Mouse (Mus musculus): Measurements from ENCODE around the gene Ssh2.

Ssh2 gene

DNA sequence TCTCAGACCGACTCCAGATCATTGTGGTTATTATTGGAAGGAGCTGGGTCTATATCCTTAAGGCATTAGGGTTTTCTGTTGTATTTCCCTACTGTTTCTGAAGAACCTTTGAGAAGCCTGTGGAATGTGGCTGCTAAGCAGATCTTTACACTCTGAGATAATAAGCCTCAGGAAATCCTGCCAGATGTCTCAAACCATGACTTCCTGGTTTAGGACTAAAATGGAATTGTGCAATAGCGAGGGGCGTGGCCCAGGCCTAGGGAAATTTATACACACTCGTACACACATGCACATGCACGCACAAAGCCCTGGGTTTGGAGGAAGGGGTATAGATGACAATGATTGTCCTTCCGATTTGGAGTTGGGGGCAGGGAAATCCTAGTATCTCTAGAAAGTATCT, 193.8 kb downstream of the Ssh2 start:
- DNase-seq (ENCODE audit: low spot score), result no peak

DNA sequence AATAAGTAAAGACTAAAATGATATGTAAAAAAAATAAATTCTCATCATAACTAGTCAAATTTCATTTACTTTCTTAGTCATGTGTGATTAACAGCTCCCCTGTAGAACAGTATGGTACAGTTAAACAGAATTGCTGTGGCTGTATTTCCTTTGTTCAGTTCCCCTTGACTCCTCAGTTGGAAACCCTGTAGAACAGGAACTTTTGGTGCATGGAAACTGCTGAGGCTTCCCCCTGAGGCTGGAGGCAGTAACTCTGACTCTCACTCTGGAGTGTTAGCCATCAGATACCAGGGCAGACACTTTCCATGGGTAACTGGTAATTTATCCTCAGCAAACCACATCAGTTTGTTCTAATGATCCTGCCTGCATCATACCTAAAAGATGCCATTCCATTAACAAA, 195.2 kb downstream of the Ssh2 start:
- no peak for DNase-seq (ENCODE audit: low spot score)

DNA sequence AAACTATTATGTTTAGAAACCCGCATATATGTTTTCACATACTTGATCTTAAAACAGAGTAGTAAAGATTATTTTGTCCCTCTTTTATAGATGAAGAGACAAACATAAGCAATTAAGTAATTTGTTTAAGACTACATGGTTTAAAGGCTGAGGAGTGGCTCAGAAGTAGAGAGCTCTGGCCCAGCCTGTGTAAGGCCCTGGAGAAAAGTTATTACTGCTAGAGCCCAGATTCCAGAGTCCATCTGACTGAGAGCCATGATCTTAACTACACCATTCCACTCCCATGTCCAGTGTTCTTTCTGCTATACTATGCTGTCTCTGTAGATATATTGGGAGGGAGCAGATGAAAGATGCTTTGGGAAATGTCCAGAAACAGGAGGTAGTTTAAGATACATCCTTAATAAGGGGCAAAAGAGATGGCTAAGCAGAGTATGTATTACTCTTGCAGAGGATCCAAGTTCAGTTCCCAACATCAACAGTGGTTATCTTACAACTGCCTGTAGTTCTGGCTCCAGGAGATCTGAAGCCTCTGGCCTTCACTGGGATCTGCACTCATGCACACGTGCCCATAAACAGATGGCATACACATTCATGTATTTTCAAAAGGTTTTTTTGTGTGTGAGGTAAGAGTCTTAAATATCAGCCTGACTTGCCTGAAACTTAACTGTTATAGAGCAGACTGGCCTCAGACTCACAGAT, 198.2 kb downstream of the Ssh2 start:
- no peak for DNase-seq (ENCODE audit: low spot score)

DNA sequence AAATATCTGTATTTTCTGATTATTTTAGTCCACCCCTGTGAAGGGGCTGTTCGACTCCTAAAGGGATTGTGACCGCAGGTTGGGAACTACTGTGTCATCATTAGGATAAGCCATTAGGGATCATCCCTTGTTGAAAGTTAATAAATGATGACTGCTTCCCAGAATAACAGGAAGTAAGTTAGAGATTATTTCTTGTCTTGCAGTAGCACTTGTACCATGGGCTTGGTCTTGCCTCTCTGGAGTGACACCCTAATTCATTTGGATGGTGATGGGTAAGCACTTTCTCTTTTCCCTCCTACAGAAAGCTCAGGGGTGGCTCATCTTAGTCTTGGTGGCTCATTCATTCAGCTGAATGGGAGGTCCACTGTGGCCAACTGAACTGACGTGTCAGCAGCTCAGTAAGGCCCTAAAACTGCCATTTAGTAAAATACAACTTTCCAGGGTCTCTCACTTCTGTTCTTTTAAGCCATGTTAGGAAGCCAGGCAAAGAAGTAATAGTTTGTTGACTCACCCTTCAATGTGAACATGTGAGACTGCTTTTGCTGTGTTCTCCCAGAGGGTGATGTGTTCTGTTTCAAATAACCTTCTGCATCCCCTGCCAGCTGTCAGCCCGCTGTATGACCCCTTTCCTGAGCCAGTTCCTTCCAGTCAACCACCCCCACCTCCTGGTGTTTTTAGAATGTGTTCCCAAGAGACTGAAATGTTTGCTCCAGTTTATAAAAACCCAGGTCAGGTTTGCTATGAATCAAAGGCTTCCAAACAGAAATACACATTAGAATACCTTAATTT, 200.3 kb downstream of the Ssh2 start:
- DNase-seq (ENCODE audit: low spot score), result no peak

DNA sequence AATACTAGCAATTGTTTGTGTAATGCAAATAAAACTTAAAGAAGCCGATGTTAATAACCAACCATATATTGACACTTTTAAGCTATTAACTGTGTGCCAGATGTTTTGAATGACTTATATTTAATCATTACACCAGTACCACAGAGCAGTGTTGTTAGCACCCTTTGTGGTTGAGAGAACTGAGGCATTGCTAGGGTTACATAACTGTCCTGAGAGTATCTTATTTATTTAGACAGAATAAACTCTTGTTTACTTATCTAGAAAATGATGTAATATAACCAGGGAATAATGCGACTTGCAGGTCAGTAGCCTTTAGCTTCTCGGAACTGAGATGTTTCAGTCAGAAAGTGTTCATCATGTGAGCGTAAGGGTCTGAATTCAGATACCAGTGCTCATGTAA, 201.9 kb downstream of the Ssh2 start:
- DNase-seq (ENCODE audit: low spot score), result no peak

DNA sequence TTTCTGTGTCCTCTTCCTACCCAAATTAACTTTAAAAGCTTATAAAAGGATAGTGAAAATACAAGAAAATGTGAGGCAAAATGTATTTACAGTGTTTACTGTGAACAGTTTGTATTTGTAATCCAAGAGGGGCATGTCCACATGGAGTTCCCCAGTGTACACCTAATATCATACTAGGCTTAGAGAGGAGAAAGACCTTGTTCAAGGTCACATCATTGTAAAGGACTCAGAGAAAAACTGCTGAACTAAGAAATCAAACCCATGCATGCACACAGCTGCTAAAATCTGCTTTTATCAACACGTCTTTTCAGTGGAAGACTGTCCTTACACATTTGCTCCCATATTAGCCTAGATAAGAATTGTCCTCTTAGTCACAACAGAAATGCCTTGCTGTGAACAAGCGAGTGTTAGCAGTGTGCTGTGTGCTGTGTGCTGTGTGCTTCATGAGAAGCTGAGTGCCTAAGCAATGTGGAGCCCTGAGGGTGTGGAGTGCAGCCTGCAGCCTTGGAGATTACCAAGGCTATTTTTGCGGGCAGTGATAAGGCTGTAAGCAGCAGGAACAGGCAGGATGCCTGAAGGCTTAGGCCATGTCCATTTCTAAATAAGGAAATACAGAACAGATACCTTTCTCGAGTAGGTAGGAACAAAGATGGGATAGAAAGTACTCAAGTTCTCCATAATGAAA, 207.2 kb downstream of the Ssh2 start:
- peak; percentile 61 for DNase-seq (ENCODE audit: low spot score)

DNA sequence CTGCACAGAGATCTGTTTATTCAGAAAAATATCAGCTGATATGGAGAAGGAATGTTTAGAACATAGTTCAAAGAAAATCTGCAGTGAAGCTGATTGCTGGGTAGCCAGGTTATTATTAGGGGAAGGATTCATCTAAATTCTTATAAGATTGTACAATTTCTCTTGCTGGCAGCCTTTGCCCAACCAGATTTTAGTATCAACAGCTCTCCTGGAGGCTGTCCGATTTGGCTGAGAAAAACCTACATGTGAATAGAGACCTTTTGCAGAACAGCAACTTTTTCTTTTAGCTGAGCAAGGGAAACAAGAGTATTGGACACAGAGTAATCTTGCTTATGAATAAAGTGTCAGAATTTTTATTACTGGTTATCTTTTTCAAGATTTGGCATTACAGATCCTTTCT, 212.4 kb downstream of the Ssh2 start:
- peak; percentile 49 for DNase-seq (ENCODE audit: low spot score)

DNA sequence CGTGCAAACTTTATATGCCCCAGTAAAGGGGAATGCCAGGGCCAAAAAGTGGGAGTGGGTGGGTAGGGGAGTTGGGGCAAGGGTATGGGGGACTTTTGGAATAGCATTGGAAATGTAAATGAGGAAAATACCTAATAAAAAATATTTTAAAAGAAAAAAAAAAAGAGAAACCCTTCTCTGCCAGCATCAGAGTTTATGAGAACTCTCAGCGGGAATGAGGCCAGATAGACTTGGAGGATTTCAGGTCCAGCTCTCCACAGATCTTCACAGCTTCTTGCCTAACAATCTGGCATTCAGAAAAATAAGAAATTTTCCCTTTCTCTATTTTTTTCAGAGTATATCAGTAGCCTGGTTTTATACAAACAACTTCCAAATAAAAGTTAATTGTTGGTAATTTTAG, 220.9 kb downstream of the Ssh2 start:
- DNase-seq (ENCODE audit: low spot score), result no peak

DNA sequence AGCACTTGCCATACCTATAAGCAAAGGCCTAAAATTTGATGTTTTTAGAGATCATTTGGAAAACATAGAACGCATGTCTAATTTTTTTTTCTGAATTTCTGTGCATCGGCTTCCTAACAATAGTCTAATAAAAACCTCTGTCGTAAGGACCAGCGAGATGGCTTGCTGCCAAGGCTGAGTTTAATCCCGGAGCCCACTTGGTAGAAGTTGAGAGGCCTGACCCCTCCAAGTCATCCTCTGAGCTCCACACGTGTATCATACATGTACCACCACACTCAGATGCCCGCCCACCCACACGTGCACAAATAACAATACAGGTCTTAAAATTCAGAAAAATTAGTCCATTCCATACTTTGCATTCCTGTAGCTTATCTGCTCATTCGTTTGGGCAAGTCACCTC, 224.0 kb downstream of the Ssh2 start:
- DNase-seq (ENCODE audit: low spot score), result no peak

DNA sequence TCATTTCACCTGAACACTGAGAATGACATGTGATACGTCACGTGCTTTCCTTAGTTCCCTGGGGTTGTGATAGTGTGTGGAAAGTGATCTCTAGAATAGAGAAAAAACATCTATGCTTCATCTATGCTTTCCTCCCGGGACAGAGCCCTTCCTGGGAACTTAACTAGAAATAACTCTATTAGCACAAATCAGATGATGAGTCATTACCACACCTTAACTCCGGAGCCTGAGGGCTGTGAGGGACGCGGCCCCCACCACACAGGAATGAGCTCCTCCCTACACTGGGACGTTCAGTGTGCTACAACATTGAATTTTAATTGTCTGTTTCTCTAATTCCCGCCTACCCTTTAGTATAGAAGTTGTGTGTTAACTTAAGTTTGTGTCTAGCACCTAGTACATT, 224.9 kb downstream of the Ssh2 start:
- no peak for DNase-seq (ENCODE audit: low spot score)

DNA sequence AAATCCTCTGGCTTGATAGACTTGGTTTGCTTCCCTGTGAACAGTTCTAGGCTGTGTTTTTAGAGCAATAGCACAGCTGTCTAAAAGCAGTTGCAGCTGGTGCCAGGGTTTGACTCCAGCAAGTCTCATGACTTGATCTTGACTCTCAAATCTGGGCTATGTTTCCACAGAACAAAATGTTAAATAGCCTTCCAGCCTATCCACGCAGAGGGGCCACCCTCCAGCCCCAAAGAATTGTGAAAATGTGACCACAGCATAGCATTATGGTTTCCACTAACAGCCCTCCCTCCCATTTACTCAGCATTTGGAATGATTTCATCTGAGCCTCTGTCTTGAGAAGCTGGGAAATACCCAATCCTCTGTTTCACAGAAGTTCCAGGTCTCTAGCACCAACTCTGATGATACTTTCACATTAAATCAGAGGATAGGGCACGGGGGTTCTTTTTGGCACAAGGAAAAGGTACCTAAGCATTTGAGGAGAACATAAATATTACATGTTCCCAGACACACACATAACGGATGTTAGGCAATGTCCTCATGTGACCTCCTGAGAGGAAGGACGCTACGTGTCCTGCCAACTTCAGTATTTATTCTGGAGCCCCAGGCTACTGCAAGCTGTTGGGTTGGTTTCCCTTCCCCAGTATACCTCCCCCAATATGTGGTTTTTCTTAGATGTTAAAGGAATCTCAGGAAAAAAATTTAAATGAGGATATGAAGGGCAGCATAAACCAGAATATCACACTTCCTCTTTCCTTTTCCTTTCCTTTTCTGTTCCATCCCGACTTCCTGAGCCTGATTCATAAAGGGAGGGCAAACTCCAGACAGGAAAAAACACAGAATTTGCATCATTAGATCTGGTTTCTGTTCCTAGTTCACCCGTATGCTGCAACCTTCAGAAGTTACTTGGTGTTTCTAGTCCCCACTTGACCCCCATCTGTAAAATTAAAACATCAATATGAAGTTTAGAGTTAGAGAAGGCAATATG, 226.4 kb downstream of the Ssh2 start:
- no peak for DNase-seq (ENCODE audit: low spot score)

DNA sequence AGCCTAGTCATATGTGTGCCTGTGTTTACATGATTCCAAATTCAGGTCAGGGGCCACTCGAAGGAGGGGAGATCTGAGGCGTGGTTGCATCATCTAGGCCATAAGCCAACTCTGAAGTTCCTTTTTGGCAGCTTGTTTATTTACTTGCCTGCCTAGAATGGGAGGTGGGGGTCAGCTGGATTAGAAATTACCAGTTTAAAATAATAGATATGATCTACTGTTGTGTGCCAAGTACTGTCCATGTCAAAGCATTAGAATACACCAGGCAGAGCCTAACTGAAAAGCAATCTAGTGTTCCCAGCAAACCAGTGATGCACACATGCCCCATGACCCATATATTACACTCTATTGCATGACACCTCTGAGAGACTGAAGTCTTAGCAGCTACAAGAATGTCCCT, 228.9 kb downstream of the Ssh2 start:
- no peak for DNase-seq (ENCODE audit: low spot score)

DNA sequence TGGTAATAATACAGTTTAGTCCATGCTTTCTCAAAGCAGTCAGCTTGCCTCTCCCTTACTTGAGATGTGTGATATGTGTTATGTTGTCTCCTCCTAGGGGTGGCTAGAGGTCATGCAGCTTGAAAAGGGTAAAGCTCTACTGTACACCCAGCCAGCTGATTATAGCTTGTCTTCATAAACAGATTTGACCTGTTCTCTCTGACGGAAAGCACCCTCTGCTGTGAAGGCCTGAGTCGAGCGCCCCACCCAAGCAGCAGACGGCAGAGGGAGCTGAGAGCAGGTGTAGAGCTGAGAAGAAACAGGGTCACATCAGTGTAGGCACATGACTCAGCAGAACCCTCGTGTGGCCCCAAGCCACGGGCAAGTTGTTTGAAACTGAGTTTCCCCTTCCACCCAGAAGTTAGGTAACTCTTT, 230.5 kb downstream of the Ssh2 start:
- DNase-seq (ENCODE audit: low spot score), result no peak

DNA sequence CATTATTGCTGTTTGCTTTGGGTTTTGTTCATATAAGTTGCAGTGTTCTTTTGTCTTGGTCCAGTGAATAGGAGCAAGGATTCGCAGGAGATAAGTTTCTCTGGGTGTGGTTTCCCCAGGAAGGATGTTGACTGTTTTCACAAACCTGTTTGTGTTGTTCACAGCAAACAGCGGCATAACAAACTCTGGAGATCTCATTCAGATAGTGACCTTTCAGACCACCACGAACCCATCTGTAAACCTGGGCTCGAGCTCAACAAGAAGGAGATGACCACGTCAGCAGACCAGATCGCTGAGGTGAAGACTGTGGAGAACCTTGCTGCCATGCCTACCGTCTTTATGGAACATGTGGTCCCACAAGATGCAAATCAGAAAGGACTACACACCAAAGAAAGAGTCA, 233.1 kb downstream of the Ssh2 start:
- DNase-seq (ENCODE audit: low spot score), result no peak

DNA sequence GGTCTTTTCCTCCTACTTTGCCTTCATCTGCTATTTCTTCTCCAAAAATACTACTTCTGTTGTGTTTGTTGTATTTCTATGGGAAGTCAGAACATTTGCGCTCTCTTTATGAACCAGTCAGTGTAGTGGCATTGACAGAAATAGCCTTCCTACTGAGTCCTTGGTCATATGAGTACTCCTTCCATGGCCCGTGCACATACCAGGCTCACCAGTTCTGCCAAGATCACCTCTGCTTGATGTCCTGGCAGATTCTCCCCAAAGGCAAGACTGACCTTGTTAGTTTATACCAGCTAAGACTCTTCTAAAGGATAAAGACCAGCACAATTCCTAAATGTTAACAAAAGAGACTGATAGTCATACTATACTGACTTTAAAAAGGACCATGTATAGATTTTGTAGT, 235.6 kb downstream of the Ssh2 start:
- DNase-seq (ENCODE audit: low spot score), result no peak

DNA sequence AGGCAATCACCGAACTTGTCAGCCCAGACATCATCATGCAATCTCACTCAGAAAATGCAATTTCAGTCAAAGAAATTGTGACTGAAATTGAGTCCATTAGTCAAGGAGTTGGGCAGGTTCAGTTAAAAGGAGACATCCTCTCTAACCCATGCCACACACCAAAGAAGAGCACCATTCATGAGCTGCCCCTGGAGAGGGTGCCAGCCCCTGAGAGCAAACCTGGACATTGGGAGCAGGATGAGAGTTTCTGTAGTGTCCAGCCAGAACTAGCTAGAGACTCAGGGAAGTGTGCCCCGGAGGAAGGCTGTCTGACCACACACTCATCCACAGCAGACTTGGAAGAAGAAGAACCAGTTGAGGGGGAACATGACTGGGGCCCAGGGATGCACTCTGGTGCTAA, 237.3 kb downstream of the Ssh2 start:
- DNase-seq (ENCODE audit: low spot score), result no peak

DNA sequence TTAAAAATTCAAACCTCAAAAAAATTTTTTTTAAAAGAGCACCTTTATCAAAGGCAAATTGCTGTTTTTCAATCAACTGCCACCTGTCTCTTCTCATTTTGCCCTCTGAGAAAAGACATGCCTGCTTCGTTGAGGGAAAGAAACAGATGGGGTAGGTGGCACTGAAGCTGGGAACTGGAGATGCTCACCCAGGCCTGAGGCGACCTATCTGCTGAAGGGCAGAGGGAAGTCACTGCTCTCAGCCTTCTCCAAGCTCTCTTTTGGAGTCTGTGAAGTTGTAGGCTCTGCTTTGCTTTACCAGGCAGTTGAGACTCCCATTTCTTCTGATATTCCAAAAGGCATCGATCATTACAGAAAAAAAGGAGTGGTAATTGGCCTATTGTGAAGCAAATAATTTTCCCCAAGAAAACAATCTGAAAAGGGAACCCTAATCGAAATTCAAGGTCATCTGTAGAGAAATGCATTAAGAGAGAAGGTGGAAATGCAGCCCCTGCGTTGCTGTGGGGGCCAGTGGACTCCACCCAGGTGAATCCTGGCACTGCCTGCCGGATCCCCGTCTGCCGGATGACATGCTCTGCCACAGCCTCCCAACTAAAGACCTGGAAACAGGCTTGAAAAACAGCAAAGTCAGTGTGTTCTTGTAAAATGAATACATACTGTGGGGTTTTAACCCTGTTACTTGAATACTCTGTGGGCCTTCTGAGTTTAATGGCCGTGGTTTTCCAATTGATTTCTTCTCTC, 239.9 kb downstream of the Ssh2 start:
- DNase-seq (ENCODE audit: low spot score), result no peak

DNA sequence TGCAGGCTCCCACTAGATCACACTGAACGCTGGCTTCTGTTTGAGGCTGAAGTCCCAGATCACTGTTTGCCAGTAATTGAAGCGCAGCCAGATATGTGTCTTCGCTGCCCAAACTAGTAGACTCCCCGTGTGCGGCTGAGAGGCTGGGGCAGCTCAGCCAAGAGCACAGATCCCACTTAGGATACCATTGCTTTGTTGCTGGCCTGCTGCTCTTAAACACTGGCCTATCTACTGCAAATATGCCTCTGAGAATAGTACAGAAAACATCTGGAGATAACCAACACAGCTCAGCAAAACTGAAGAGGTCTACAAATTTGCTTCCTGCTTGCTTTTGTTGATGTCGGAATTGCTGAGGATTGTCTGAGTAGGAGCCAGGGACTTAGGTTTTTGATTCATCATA, 240.8 kb downstream of the Ssh2 start:
- no peak for DNase-seq (ENCODE audit: low spot score)

DNA sequence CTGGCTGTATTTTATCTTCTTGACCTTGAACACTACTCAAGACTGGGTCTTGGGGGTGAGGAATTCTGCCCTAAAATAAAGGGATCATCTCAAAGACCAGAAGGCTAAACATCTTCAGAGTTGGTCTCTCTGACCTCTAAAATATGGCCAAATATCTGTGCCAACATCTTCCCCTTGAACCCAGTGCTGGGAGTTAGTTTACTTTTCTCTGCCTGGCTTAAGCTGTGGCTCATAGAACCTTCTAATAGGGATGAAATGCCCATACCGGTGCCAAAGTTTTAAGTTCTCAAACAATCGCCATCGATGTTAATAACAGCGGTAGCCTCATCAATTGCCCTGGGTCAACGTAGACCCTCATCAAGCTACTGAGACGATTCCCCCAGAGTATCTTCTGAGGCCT, 245.8 kb downstream of the Ssh2 start:
- DNase-seq (ENCODE audit: low spot score), result no peak

DNA sequence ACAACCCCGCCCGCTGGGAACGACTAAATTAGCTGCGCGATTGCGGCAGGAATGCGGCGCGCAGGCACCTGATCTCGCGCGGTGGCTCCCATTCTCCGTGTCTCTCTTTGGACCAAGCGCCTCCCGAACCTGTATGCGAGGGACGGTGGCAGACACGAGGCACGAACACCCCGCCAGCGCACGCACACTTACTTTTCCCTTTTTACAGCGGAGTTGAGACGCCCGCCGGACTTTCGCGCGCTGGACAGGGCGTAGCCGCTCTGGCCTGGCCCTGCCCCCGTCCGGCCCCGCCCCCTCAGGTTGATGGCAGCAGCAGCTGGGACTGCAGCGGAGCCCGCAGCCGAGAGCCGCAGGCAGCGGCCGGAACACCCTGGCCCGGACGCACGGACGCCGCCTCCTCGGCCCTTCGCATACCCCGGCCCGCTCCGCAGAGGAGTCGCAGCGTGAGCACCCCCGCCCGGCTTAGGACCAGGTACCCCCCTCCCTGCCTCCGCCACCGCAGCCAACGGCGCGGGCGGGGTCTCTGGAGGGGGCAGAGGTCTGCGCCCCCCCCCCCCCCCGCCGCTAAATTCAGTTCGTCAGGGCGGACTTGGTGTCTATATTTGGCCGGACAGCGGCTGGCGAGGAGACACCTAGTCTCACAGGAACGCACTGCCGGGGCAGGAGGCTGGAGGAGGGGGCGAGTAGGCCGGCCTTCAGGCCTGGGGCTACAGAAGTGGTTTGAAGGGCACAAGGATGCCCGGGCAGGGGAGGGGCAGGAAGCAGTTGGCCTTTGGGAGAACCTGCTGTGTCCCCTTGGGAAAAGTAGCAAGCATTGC, 246.4 kb downstream of the Ssh2 start, which contains the start of gene Coro6:
Gene Coro6 (plus strand): TSS at position 129 of the 818 bp plus-strand sequence.
- peak; percentile 72 for DNase-seq (ENCODE audit: low spot score)
